Mouse (Mus musculus) gastrocnemius, adult 2 months (tissue): ENCODE measurements around the gene Snrnp48. TPM values are rescaled to one million over a fixed set of nuclear protein-coding genes. Genes with fewer than 3 reads are reported as not detected.

Source experiments
- DNase-seq: peaks from one replicate; pipeline ENCODE4 v3.0.0; 2022
- H3K27ac ChIP-seq: fragments of 200-600 bp; 2 replicates; pipeline ENCODE4 v1.8.1; 2022; ENCODE audit warnings: mild to moderate bottlenecking
- H3K4me3 ChIP-seq: fragments of 200-600 bp; 2 replicates; pipeline ENCODE4 v1.8.1; 2022; ENCODE audit warnings: mild to moderate bottlenecking, moderate library complexity
- CTCF ChIP-seq: fragments of 200-600 bp; IDR thresholded peaks from 2 replicates; pipeline ENCODE4 v1.8.1; 2022; ENCODE audit warnings: antibody characterized with exemption, mild to moderate bottlenecking, moderate library complexity
- intact Hi-C: fragments of 180-260 bp; cut with DNase I; formaldehyde crosslinking; loops from one replicate; pipeline ENCODE4 v1.15.1; 2025
- long read RNA-seq, 2 experiments: library from polyadenylated mRNA; stranded (forward); transcript quantifications; one replicate each; pipeline ENCODE4 v2.0.0; 2021
- total RNA-seq, 2 experiments: library from RNA; stranded (reverse); gene quantifications; 2 replicates each; pipeline ENCODE4 v1.2.3; 2021

Gene Snrnp48
- 10 to 100 TPM in 1 of 2 experiments, 1 to 10 TPM in 1; 9.9 to 10.3 TPM for total RNA-seq
- long read RNA-seq, experiment 1, partial matches to known transcripts: 2 of 8 reads
- long read RNA-seq, experiment 1, other reads (novel, unspliced or antisense): 4 of 8 reads
- long read RNA-seq, experiment 2, transcript Snrnp48-201 (9 exons, 1,785 nt): major isoform, 5 of 10 reads
- long read RNA-seq, experiment 2, partial matches to known transcripts: 0 of 10 reads
- long read RNA-seq, experiment 2, other reads (novel, unspliced or antisense): 5 of 10 reads

DNA sequence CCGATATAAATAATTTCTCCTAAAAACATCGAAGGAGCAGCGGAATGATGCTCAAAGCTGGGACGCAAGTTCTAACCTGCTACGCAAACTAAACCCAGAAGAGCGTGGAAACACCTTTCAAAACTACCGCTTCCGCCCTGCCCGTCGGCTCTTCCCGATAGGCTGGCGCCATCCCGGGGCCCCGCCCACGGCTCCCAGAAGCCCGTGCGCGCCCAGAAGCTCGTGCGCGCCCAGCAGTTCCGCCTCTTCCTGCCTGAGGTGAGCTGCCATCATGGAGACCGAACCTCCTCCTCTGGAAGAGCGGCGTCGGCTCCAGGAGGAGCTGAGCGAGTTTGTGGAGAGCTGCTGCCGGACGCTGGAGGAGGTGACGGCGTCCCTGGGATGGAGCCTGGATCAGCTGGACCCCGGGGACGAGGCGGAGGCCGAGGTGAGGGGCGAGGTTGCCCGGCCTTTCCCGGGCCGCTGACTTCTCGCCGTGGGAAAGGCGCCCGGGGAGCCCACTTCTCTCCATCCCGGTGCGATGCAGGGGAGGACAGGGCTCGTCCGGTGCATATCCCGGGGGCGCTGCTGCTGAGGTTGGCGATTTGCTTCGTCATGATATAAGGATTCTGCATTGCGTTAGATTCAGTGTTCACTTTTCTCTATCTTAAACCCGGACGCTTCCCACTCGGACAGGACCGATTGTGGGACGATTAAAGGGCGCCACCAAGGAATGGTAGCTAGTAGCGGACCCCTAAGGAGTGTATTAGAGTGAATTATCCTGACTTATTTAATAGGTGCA, at the start of gene Snrnp48:
Gene Snrnp48, plus strand, starts transcription at position 237 of the 781 bp plus-strand sequence.
- H3K4me3 ChIP-seq: peak within 1 kb of the TSS; percentile 84
- TF ChIP-seq CTCF: no peak
- intact Hi-C loops: loop anchor here (10.0 kb wide), 3 partner anchors 140 to 430 kb away; partner anchors contain the start of genes Bloc1s5 and Ssr1

DNA sequence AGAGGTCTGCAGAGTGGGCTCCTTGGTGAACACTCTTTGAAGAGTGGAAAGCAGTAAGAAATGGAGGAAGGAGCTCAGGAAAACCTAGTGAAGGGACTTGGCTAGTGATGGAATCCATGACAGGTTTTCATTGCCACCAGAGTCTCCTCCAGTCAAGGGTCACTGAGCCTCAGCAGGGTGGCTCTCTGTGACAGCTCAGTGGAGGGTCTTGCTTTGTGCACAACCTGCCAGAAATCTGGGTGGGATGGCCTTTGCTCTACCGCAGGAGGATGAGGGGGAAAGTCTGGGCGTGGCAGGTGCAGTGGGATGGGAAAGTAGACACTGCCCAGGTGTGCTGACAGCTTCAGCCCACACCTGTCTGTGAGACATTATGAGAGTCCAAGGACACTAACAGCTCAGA, 49.2 kb upstream of the Snrnp48 start:
- H3K4me3 ChIP-seq: no peak overlapping the region
- no peak overlapping the region for H3K27ac ChIP-seq
- no peak for TF ChIP-seq CTCF
- intact Hi-C loops: no loop called here
- no peak for DNase-seq

More for the DNA sequence above, at the start of gene Snrnp48:
- DNase-seq: peak; percentile 93
- peak within 1 kb of the TSS; percentile 85 for H3K27ac ChIP-seq

DNA sequence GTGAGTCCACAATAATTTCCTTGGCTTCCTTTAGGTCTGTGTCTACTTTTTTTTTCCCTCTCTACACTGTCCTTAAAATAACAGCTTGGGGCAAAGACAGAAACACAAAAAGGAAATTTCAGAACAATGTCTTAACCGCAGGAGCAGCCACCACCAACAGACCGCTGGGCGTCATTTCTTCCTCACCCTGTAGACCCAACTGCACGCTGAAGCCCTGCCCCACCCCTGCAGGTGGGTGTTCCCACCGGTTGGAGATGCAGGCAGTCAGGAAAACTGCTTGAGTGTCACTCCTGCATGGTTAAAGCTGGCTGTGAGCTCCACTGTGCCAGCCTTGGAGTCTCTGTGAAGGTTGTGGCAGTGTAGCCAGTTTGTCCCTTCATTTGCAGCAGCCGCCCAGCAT, 47.1 kb upstream of the Snrnp48 start:
- Histone ChIP-seq H3K27ac (no peak overlapping the region), H3K4me3 (no peak overlapping the region)
- intact Hi-C loops: no loop called here
- TF ChIP-seq CTCF: no peak
- DNase-seq: no peak

DNA sequence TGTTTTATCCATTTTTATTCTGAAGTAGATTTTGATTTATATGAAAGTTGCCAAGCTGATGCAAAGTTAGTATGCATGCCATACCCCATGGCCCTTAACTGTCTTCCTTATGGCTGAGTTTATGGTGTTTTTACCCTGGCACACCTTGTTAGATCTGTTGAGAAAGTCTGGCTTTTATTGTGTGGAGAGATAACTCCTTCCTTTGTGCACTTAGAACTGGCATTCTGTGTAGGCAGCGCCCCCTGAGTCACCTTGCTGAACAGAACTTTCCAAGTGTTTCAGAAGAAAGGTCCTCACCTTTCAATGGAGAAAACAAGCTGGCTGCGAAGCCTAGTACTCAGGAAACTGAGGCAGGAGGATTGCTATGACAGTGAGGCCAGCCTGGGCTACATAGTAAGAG, 42.7 kb upstream of the Snrnp48 start:
- intact Hi-C loops: no loop called here
- TF ChIP-seq CTCF: no peak
- DNase-seq: no peak
- Histone ChIP-seq H3K27ac (no peak overlapping the region), H3K4me3 (no peak overlapping the region)

DNA sequence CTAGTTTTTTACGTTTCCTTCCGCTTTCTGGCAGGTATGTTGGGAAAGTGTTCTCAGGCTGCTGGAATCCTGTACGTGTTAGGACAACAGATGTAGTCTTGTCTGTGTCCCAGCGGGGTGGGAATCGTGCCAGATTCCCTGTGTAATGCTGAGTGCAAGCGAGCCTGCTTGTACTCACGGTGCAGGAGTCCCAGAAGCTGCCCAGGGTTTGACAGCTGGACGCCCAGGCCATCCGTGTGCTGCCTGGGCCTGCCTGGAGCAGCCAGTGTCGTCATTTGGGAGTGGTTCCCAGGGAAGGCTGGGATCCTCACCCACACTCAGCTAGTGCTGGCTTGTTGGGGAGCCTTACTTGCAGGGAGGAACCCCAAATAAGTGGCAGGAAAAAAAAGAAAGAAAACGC, 42.1 kb upstream of the Snrnp48 start:
- TF ChIP-seq CTCF: no peak
- intact Hi-C loops: no loop called here
- peak; percentile 47 for DNase-seq
- Histone ChIP-seq H3K27ac (no peak overlapping the region), H3K4me3 (no peak overlapping the region)

DNA sequence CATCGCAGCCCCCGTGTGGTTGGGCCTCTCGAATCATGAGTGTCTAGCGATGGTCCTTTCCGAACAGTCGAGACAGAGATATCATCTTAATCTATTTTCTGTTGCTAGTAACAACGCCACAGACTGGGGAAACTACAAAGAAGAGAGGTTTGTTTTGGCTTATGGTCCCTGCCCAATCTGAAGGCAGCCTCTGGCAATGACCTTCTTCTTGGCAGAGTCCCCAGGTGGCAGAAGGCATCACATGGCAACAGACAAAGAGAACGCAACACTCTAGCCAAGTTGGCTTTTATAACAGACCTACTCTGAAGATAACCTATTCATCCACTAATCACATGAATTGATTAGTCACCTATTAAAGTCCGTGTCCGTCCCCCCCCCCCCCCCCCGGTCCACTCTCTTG, 39.8 kb upstream of the Snrnp48 start:
- no peak for DNase-seq
- no peak for TF ChIP-seq CTCF
- intact Hi-C loops: no loop called here
- no peak overlapping the region for H3K27ac ChIP-seq
- H3K4me3 ChIP-seq: no peak overlapping the region

DNA sequence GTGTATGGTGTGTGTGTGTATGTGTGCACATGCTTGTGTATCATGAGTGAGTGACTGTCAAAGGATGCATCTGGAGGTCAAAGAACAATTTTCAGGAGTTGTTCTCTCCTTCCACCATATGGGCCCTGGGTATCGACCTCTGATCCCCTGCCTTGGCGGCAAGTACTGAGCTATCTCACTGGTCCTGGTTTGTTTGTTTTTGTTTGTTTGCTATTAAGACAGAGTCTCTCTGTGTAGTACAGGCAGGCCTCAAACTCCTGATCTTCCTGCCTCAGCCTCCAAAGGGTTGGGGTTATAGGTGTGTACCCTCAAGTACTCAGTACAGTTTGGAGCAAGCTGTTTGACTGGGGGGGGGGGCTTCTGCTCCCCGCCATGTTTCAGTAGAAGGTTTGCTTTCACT, 37.7 kb upstream of the Snrnp48 start:
- TF ChIP-seq CTCF: no peak
- Histone ChIP-seq H3K27ac (no peak overlapping the region), H3K4me3 (no peak overlapping the region)
- intact Hi-C loops: no loop called here
- DNase-seq: no peak

- Histone ChIP-seq H3K4me3 (no peak overlapping the region), H3K27ac (no peak overlapping the region)
- TF ChIP-seq CTCF: no peak
- DNase-seq: no peak
- intact Hi-C loops: no loop called here
Measured at GRCm38 (mm10) chr13:38170707-38171144, 34.0 kb upstream of the Snrnp48 start.

- Histone ChIP-seq H3K27ac (no peak overlapping the region), H3K4me3 (no peak overlapping the region)
- no peak for TF ChIP-seq CTCF
- no peak for DNase-seq
- intact Hi-C loops: no loop called here
Measured at GRCm38 (mm10) chr13:38193406-38193805, 11.3 kb upstream of the Snrnp48 start.

DNA sequence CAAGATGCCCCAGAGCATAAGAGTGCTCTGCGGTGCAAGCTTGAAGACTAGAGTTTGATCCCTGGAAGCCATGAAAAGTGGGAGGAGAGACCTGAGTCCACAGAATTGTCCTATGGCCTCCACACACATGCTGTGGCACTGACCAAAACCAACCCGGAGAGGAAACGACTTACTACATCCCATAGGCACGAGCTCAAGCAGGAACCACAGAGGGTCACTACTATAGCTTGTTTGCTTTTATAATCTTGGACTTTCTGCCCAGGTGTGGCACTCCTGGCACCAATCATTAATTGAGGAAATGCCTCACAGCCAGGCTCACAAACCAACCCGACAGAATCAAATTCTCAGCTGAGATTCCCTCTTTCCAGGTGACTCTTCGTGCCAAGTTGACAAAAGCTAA, 3.3 kb upstream of the Snrnp48 start:
- TF ChIP-seq CTCF: no peak
- DNase-seq: no peak
- Histone ChIP-seq H3K27ac (no peak overlapping the region), H3K4me3 (no peak overlapping the region)
- intact Hi-C loops: loop anchor here (10.0 kb wide), 3 partner anchors 137 to 433 kb away; partner anchors contain the start of genes Bloc1s5 and Ssr1

DNA sequence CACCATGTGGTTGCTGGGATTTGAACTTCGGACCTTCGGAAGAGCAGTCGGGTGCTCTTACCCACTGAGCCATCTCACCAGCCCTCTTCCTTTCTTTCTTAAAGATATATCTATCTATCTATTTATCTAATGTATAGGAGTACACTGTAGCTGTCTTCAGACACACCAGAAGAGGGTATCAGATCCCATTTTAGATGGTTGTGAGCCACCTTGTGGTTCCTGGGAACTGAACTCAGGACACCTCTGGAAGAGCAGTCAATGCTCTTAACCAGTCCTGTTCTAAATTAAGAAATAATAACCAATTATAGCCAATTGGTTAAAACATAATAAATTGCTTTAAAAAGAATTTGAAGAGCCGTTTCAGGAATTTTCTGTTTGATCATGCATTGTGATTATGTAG, 567 bp upstream of the Snrnp48 start:
- no peak for DNase-seq
- intact Hi-C loops: loop anchor here (10.0 kb wide), 3 partner anchors 139 to 431 kb away; partner anchors contain the start of genes Bloc1s5 and Ssr1
- H3K27ac ChIP-seq: no peak overlapping the region
- peak overlapping the region; percentile 84 for H3K4me3 ChIP-seq
- no peak for TF ChIP-seq CTCF

DNA sequence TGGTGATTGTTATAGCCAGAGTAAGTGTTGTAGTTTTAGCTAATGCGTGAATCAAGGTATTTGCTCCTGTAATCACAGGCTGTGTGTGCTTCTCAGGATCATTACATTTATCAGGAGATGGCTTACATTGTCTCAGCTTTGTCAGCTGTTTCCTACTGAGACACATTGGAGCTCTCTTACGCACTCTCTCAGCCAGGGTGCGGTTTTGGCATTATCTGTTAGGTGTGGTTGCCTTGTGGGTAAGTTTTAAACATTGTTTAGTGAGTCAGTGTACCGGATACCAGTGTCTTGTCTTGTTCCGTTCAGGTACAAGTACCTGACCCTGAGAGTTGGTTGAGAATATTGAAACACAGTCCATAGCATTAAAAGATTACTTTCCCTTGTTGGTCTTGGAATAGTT, 6.4 kb downstream of the Snrnp48 start:
- no peak for TF ChIP-seq CTCF
- intact Hi-C loops: no loop called here
- H3K4me3 ChIP-seq: no peak overlapping the region
- no peak for DNase-seq
- H3K27ac ChIP-seq: no peak overlapping the region

DNA sequence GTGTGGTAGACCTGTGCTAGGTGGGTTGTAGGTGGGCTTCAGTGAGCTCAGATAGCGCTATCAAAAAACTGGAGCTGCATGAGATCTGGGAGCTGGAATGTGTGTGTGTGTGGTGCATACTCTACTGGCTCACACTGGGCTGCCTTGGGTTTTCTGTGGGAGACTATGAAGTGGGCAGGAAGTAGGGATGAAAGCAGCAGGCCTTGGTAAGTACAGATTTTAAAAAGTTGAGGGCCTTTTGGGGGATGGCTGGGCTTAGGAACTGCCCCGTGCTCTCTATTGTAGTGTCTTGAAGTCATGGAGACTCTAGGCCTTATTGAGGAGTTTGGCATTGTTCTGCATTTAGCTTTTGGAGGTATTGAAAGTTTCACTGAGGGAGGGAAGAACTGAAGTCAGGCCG, 13.9 kb downstream of the Snrnp48 start:
- TF ChIP-seq CTCF: no peak
- no peak for DNase-seq
- intact Hi-C loops: no loop called here
- Histone ChIP-seq H3K4me3 (no peak overlapping the region), H3K27ac (no peak overlapping the region)
